Mouse (Mus musculus) embryonic facial prominence, embryonic 10.5 days (tissue): ENCODE measurements at regions not wholly inside any gene's neighbourhood (a gene's known extent, or its start where the extent isn't known, plus 50 kb on each side); places are given as distances from the start of the nearest gene placed in this dataset.

Experiments
- DNase-seq: peaks from one replicate; pipeline ENCODE4 v3.0.0-alpha.2; 2017; ENCODE audit warnings: low spot score
- H3K27ac ChIP-seq: fragments of 300-500 bp; sonication (generic); replicated peaks from 2 replicates; pipeline ENCODE4 v1.5.1; 2016; ENCODE audit warnings: mild to moderate bottlenecking
- H3K27me3 ChIP-seq: fragments of 300-500 bp; sonication (generic); replicated peaks from 2 replicates; pipeline ENCODE4 v1.6.1; 2016; ENCODE audit warnings: low read depth, mild to moderate bottlenecking; ENCODE audit not compliant: poor library complexity, severe bottlenecking
- H3K36me3 ChIP-seq: fragments of 300-500 bp; sonication (generic); replicated peaks from 2 replicates; pipeline ENCODE4 v1.6.1; 2016; ENCODE audit warnings: mild to moderate bottlenecking, moderate library complexity
- H3K4me1 ChIP-seq: fragments of 300-500 bp; sonication (generic); 2 replicates; pipeline ENCODE4 v1.6.1; 2016
- H3K4me3 ChIP-seq: fragments of 300-500 bp; sonication (generic); 2 replicates; pipeline ENCODE4 v1.5.1; 2016; ENCODE audit warnings: mild to moderate bottlenecking, moderate library complexity
- H3K9me3 ChIP-seq: fragments of 300-500 bp; sonication (generic); 2 replicates; pipeline ENCODE4 v1.6.1; 2016; ENCODE audit warnings: mild to moderate bottlenecking
- WGBS: fragments of 180-500 bp; shearing (Covaris S2); methylation state at CpG from one replicate; pipeline ENCODE4 v1.1.7; 2016; 5-methylcytosine and 5-hydroxymethylcytosine counted together

DNA sequence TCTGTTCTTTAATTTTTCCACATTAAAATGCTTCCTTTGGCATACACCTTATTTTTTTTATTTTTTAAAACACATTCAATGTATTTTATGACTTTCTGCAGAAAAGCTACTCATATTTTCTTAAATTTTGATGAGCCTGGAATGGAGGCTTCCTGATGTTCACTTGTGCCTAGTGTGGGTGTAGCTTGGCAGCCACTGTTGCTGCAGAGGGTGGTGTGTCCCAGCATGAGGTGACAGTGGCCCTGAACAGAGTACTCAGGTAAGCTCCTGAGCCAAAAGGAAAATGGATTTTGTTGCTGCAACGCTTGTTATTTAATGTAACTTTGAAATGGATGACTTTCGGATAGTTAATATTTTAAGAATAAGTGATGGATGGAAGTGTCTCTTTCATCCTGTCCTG, 170.6 kb downstream of the Eipr1 start:
- no peak for DNase-seq
- no peak overlapping the region for H3K4me3 ChIP-seq
- no peak overlapping the region for H3K27ac ChIP-seq
- no peaks in the 10 kb centered on the region for H3K27me3 ChIP-seq
- H3K4me1 ChIP-seq: no peaks in the 10 kb centered on the region
- H3K36me3 ChIP-seq: no peaks in the 10 kb centered on the region
- no peaks in the 10 kb centered on the region for H3K9me3 ChIP-seq
- WGBS: 96% methylated on average over 2 of the region's 2 CpGs

- Histone ChIP-seq H3K36me3 (no peaks in the 10 kb centered on the region), H3K27me3 (no peaks in the 10 kb centered on the region), H3K27ac (no peak overlapping the region), H3K9me3 (no peaks in the 10 kb centered on the region), H3K4me1 (no peaks in the 10 kb centered on the region), H3K4me3 (no peak overlapping the region)
- no peak for DNase-seq
- 87% methylated on average over 4 of the region's 4 CpGs for WGBS
Observed at GRCm38 (mm10) chr12:28925206-28925605, 173.6 kb downstream of the Eipr1 start.

- H3K27ac ChIP-seq: no peak overlapping the region
- WGBS: 91% methylated on average over 7 of the region's 7 CpGs
- no peak for DNase-seq
- no peak overlapping the region for H3K4me3 ChIP-seq
- no peaks in the 10 kb centered on the region for H3K4me1 ChIP-seq
- no peaks in the 10 kb centered on the region for H3K9me3 ChIP-seq
- no peaks in the 10 kb centered on the region for H3K36me3 ChIP-seq
- H3K27me3 ChIP-seq: no peaks in the 10 kb centered on the region
Observed at GRCm38 (mm10) chr12:28939936-28940335, 188.3 kb downstream of the Eipr1 start.

DNA sequence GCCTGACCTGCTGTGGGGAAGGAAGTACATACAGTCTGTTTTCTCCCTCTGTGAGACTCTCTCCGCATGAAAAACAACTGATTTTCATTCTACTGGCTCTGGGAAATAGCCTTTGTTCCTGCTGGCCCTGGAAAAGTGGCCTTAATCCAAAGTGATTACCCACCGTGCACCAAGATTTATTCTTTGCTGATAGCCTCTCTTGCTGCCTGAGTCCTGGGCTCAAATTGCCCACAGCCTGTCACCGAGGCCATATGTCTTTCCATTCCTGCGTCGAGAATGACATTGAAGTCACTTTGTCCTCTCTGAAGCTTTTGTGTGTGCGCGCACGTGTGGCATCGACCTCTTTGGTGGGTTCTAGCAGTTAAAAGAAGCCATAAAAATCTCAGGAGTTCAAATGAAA, 197.3 kb downstream of the Eipr1 start:
- Histone ChIP-seq H3K27ac (no peak overlapping the region), H3K4me3 (no peak overlapping the region), H3K9me3 (no peaks in the 10 kb centered on the region), H3K4me1 (0 out of 2 replicates have a peak, but pooled peaks cover 7% of the 10 kb centered on the region), H3K36me3 (no peaks in the 10 kb centered on the region), H3K27me3 (no peaks in the 10 kb centered on the region)
- DNase-seq: no peak
- WGBS: 78% methylated on average over 9 of the region's 9 CpGs

- Histone ChIP-seq H3K27ac (no peak overlapping the region), H3K4me1 (0 out of 2 replicates have a peak, but pooled peaks cover 7% of the 10 kb centered on the region), H3K27me3 (no peaks in the 10 kb centered on the region), H3K9me3 (no peaks in the 10 kb centered on the region), H3K36me3 (no peaks in the 10 kb centered on the region), H3K4me3 (no peak overlapping the region)
- DNase-seq: no peak
- 87% methylated on average over 10 of the region's 10 CpGs for WGBS
Observed at GRCm38 (mm10) chr12:28949307-28949706, 197.7 kb downstream of the Eipr1 start.

GRCm38 (mm10) chr12:28957155-28957554, 205.6 kb downstream of the Eipr1 start:
- Histone ChIP-seq H3K4me1 (no peaks in the 10 kb centered on the region), H3K27me3 (no peaks in the 10 kb centered on the region), H3K27ac (no peak overlapping the region), H3K4me3 (no peak overlapping the region), H3K9me3 (no peaks in the 10 kb centered on the region), H3K36me3 (no peaks in the 10 kb centered on the region)
- no peak for DNase-seq
- WGBS: 81% methylated on average over 1 of the region's 1 CpGs

GRCm38 (mm10) chr12:28958661-28959060, 207.1 kb downstream of the Eipr1 start:
- Histone ChIP-seq H3K27ac (no peak overlapping the region), H3K4me1 (no peaks in the 10 kb centered on the region), H3K36me3 (no peaks in the 10 kb centered on the region), H3K27me3 (no peaks in the 10 kb centered on the region), H3K9me3 (no peaks in the 10 kb centered on the region), H3K4me3 (no peak overlapping the region)
- DNase-seq: no peak
- 75% methylated on average over 1 of the region's 1 CpGs for WGBS

DNA sequence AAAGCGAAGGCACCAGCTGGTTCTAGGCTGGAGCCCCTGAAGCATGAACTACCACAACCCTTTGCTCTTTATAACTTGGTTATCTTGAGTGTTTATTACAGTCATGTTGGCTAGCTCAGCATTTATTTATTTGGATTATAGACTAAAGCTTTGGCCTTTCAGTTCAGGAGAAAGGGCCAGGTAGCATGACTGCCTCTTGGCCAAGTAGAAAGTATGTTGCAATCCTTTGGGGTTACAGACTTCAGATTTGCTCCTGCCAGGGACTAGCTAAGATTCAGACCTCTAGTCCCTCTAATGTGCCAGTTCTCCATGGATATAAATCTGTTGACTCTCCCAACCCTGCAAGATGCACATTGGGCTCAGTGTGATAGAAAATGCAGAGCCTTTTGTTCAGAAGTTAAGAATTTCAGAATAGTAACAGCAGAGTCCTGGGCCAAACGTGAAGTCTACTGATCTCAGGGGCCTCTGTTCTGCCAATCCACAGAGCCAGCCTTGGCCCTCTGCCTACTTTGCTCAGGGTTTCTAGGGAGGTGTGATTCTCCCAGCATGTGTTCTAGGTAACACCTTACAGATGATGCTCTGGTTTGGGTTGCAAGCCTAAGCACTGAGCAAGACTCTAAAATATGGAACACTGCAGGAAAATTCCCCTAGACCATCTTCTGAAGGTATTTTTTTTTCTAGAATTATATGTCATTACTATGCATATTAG, 218.2 kb downstream of the Eipr1 start:
- no peaks in the 10 kb centered on the region for H3K27me3 ChIP-seq
- H3K27ac ChIP-seq: no peak overlapping the region
- H3K36me3 ChIP-seq: no peaks in the 10 kb centered on the region
- DNase-seq: no peak
- no peak overlapping the region for H3K4me3 ChIP-seq
- H3K4me1 ChIP-seq: 0 out of 2 replicates have a peak, but pooled peaks cover 3% of the 10 kb centered on the region
- 81% methylated on average over 2 of the region's 2 CpGs for WGBS
- 0 out of 2 replicates have a peak, but pooled peaks cover 4% of the 10 kb centered on the region for H3K9me3 ChIP-seq

DNA sequence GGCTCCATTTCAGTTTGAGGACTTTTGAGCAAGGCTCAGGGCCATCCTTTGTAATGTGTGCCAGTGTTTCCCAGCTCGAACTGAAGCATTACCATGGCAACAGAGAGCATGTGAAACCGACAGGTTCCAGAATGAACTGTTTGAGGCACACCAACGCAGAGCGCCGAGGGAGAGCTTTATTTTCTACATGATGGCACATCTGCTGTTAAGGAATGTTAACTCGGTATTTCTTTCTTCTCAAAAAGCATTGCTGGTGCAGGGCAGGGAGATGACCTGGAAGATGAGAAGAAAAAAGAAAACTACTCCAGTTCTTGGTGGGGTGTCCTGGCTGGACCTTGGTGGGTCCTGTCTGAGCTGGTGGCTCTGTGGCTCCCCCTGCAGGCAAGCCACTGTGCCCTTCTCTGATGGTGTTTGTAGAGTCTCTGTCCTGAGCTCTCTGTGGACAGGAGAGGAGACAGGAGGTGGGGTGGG, 223.0 kb downstream of the Eipr1 start:
- Histone ChIP-seq H3K4me1 (0 out of 2 replicates have a peak, but pooled peaks cover 5% of the 10 kb centered on the region), H3K36me3 (no peaks in the 10 kb centered on the region), H3K27ac (no peak overlapping the region), H3K9me3 (0 out of 2 replicates have a peak, but pooled peaks cover 4% of the 10 kb centered on the region), H3K27me3 (no peaks in the 10 kb centered on the region), H3K4me3 (no peak overlapping the region)
- 65% methylated on average over 6 of the region's 6 CpGs for WGBS
- DNase-seq: peak; percentile 40

- Histone ChIP-seq H3K27me3 (no peaks in the 10 kb centered on the region), H3K27ac (no peak overlapping the region), H3K4me1 (0 out of 2 replicates have a peak, but pooled peaks cover 5% of the 10 kb centered on the region), H3K4me3 (no peak overlapping the region), H3K36me3 (no peaks in the 10 kb centered on the region), H3K9me3 (0 out of 2 replicates have a peak, but pooled peaks cover 4% of the 10 kb centered on the region)
- 93% methylated on average over 5 of the region's 5 CpGs for WGBS
- no peak for DNase-seq
Observed at GRCm38 (mm10) chr12:28975249-28975648, 223.6 kb downstream of the Eipr1 start.

GRCm38 (mm10) chr12:28979679-28980078, 228.1 kb downstream of the Eipr1 start:
- Histone ChIP-seq H3K36me3 (no peaks in the 10 kb centered on the region), H3K27ac (no peak overlapping the region), H3K27me3 (no peaks in the 10 kb centered on the region), H3K4me3 (no peak overlapping the region), H3K9me3 (no peaks in the 10 kb centered on the region), H3K4me1 (0 out of 2 replicates have a peak, but pooled peaks cover 3% of the 10 kb centered on the region)
- no peak for DNase-seq
- WGBS: 85% methylated on average over 7 of the region's 7 CpGs

GRCm38 (mm10) chr12:28986214-28986613, 234.6 kb downstream of the Eipr1 start:
- no peaks in the 10 kb centered on the region for H3K36me3 ChIP-seq
- no peak overlapping the region for H3K27ac ChIP-seq
- H3K27me3 ChIP-seq: no peaks in the 10 kb centered on the region
- no peaks in the 10 kb centered on the region for H3K9me3 ChIP-seq
- 83% methylated on average over 7 of the region's 7 CpGs for WGBS
- no peaks in the 10 kb centered on the region for H3K4me1 ChIP-seq
- DNase-seq: no peak
- no peak overlapping the region for H3K4me3 ChIP-seq

DNA sequence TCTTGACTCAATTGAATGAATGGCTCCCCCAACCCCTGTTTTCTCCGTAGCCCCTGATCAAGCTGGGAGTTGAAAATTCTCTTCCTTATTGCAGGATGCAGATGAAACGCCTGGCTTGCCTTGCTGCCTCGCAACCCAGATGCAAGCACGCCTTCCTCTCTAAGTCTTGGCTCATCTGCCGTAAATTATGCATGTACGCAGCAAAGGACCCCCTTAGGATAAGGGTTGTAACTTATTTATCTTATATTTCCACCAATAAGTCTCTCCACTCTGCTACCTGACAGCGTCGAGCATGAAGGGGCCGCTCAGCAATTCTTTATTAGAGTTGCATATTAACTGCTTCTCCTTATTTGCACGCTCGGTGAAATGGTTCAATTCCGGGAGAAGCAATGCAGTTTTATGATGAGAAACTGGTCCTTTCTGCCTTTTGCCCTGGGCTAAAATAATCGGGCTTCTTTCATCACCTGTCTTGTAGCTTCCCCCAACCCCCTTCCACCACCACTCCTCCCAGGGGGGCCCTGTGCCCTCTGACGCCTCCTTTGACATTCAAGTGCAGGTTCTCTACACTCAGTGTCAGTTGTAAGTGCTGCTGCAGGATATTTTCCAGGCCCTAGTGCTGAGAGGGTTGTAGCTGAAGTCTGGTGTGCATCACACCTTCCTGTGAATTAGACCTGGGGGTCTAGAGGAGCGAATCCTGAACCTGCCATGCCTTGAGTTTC, 246.0 kb downstream of the Eipr1 start:
- Histone ChIP-seq H3K9me3 (no peaks in the 10 kb centered on the region), H3K4me3 (no peak overlapping the region), H3K27ac (no peak overlapping the region), H3K36me3 (no peaks in the 10 kb centered on the region), H3K4me1 (peaks cover 27% of the 10 kb centered on the region), H3K27me3 (no peaks in the 10 kb centered on the region)
- DNase-seq: peak; percentile 38
- WGBS: 71% methylated on average over 15 of the region's 15 CpGs
